Comparison of ENCODE assay signal across 9 mouse cellular contexts in the genomic region with DNA sequence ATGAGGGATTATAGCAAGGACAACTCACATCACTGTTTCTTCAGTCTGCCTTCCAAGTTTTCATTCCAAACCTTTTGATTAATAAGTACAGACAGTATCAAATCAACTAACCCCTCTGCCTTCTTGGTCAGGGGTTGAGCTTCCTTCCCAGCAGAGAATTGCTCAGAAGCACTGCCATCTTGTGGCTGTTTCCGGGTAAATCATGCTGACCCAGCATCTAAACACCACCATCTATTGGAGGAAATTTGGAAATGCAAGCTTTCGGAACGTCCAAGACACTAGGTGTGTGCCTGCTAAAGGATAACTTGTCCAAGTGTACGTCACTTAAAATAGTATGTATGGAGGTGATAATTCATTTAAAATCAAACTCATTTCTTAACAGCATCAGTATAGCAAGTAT.
DNase-seq lines count a peak whose midpoint lies in the region; ATAC-seq and TF ChIP-seq lines count a peak whose summit lies in the region.
"Had no signal": no experiment of that assay in that cellular context is flagged by ENCODE, and none has a peak within 500 bp of the region (broad histone marks: within the 10 kb centered on the region; RNA-seq: fewer than 3 reads in every experiment).

No protein-coding gene starts in this region.

- H3K9ac ChIP-seq in forebrain, embryonic 13.5 days: no peak overlapping the region
- H3K9ac ChIP-seq in intestine, embryonic 14.5 days (ENCODE audit: low read length): no peak overlapping the region
- no peak overlapping the region for H3K9ac ChIP-seq in midbrain, postnatal 0 days (replicated peaks; ENCODE audit: low read length, poor library complexity, severe bottlenecking)
- H3K9ac ChIP-seq: embryonic facial prominence, embryonic 13.5 days had no signal

- H3K27me3 ChIP-seq in spleen, adult 2 months (ENCODE audit: control insufficient read depth, insufficient read depth, low read length): no peaks in the 10 kb centered on the region
- no peaks in the 10 kb centered on the region for H3K27me3 ChIP-seq in forebrain, embryonic 13.5 days
- H3K27me3 ChIP-seq in intestine, embryonic 14.5 days (replicated peaks; ENCODE audit: control insufficient read depth, insufficient read depth, low read length): no peaks in the 10 kb centered on the region
- H3K27me3 ChIP-seq in midbrain, postnatal 0 days (ENCODE audit: insufficient read depth, low read length): no peaks in the 10 kb centered on the region
- H3K27me3 ChIP-seq: embryonic facial prominence, embryonic 13.5 days had no signal

- intact Hi-C loops in left cerebral cortex, postnatal 14 days (cut with DNase I): loop anchor here (2.0 to 10.0 kb wide), 3 partner anchors 592 to 770 kb away; no protein-coding TSS in a partner anchor

- H3K36me3 ChIP-seq in spleen, adult 2 months (ENCODE audit: control insufficient read depth, insufficient read depth, low read length): no peaks in the 10 kb centered on the region
- H3K36me3 ChIP-seq in forebrain, embryonic 13.5 days (ENCODE audit: poor library complexity, severe bottlenecking): no peaks in the 10 kb centered on the region
- H3K36me3 ChIP-seq in intestine, embryonic 14.5 days (ENCODE audit: control insufficient read depth, insufficient read depth, low read length): no peaks in the 10 kb centered on the region
- H3K36me3 ChIP-seq in midbrain, postnatal 0 days (ENCODE audit: insufficient read depth, low read length): no peaks in the 10 kb centered on the region
- H3K36me3 ChIP-seq: embryonic facial prominence, embryonic 13.5 days had no signal

- no peak overlapping the region for H3K27ac ChIP-seq in spleen, adult 2 months (ENCODE audit: insufficient read depth, low read length)
- H3K27ac ChIP-seq in forebrain, embryonic 13.5 days: no peak overlapping the region
- no peak overlapping the region for H3K27ac ChIP-seq in intestine, embryonic 14.5 days (ENCODE audit: low read depth)
- no peak overlapping the region for H3K27ac ChIP-seq in midbrain, postnatal 0 days (ENCODE audit: low read depth, low read length)
- H3K27ac ChIP-seq: embryonic facial prominence, embryonic 13.5 days had no signal

- TF ChIP-seq POLR2A in spleen, adult 2 months (IDR thresholded peaks at IDR 0.05; ENCODE audit: low read depth, low read length): no peak

- no peaks in the 10 kb centered on the region for H3K4me1 ChIP-seq in spleen, adult 2 months (ENCODE audit: control insufficient read depth, insufficient read depth, insufficient read length)
- H3K4me1 ChIP-seq in forebrain, embryonic 13.5 days: no peaks in the 10 kb centered on the region
- H3K4me1 ChIP-seq in intestine, embryonic 14.5 days (replicated peaks; ENCODE audit: control insufficient read depth, insufficient read depth, low read length): no peaks in the 10 kb centered on the region
- H3K4me1 ChIP-seq in midbrain, postnatal 0 days (ENCODE audit: insufficient read depth, low read length): no peaks in the 10 kb centered on the region

- no peak for DNase-seq in spleen, adult 2 months (ENCODE audit: low read depth in 1 of 2, low spot score in 2 of 2)
- no peak for DNase-seq in spleen, postnatal 4 days (ENCODE audit: low spot score in 2 of 2)
- DNase-seq in c-Kit-positive CD71-positive TER-119-negative erythroid progenitor cells, embryonic 14.5 days (ENCODE audit: low read depth): peak; percentile 17
- DNase-seq in intestine, embryonic 14.5 days (ENCODE audit: low spot score): peak; percentile 80
- DNase-seq in left cerebral cortex, postnatal 14 days (ENCODE audit: low spot score in 2 of 2): peak; percentile 56 to 78
- DNase-seq in midbrain, postnatal 0 days (ENCODE audit: low spot score): peak; percentile 85
- DNase-seq in testis, postnatal 10 days (ENCODE audit: low spot score): peak; percentile 71

- peak; percentile 19; the same call in 1 of the 2 replicates for TF ChIP-seq CTCF in spleen, adult 2 months (IDR thresholded peaks at IDR 0.05; ENCODE audit: extremely low read depth, insufficient read depth, insufficient read length, insufficient replicate concordance)
- TF ChIP-seq CTCF in midbrain, postnatal 0 days (IDR thresholded peaks at IDR 0.05): peak; percentile 100

- peak; percentile 84 for ATAC-seq in forebrain, embryonic 13.5 days
- peak; percentile 40 for ATAC-seq in intestine, embryonic 14.5 days (replicated peaks; ENCODE audit: low FRiP score, low TSS enrichment, low read depth)
- peak; percentile 47; the same call in 1 of the 2 replicates for ATAC-seq in midbrain, postnatal 0 days (ENCODE audit: low FRiP score)

- H3K9me3 ChIP-seq in forebrain, embryonic 13.5 days (replicated peaks): no peaks in the 10 kb centered on the region
- no peaks in the 10 kb centered on the region for H3K9me3 ChIP-seq in intestine, embryonic 14.5 days (ENCODE audit: control insufficient read depth, low read length)
- H3K9me3 ChIP-seq in midbrain, postnatal 0 days (ENCODE audit: low read length): no peaks in the 10 kb centered on the region
- H3K9me3 ChIP-seq: embryonic facial prominence, embryonic 13.5 days had no signal

- WGBS in spleen, adult 2 months: 27% methylated on average over 4 of the region's 4 CpGs
- 15% methylated on average over 4 of the region's 4 CpGs for WGBS in forebrain, embryonic 13.5 days
- 22% methylated on average over 4 of the region's 4 CpGs for WGBS in intestine, embryonic 14.5 days
- 13% methylated on average over 4 of the region's 4 CpGs for WGBS in midbrain, postnatal 0 days

- no peak overlapping the region for H3K4me2 ChIP-seq in forebrain, embryonic 13.5 days
- no peak overlapping the region for H3K4me2 ChIP-seq in intestine, embryonic 14.5 days (ENCODE audit: low read length)
- H3K4me2 ChIP-seq in midbrain, postnatal 0 days (ENCODE audit: low read depth, low read length, poor library complexity, severe bottlenecking): no peak overlapping the region
- H3K4me2 ChIP-seq: embryonic facial prominence, embryonic 13.5 days had no signal

- H3K4me3 ChIP-seq in spleen, adult 2 months (ENCODE audit: extremely low read depth, insufficient read depth, insufficient read length): no peak overlapping the region
- no peak overlapping the region for H3K4me3 ChIP-seq in forebrain, embryonic 13.5 days
- H3K4me3 ChIP-seq in intestine, embryonic 14.5 days (ENCODE audit: low read depth, low read length): no peak overlapping the region
- no peak overlapping the region for H3K4me3 ChIP-seq in midbrain, postnatal 0 days (ENCODE audit: low read depth, low read length)
- H3K4me3 ChIP-seq: embryonic facial prominence, embryonic 13.5 days had no signal

Comparison
In these comparisons a context has a peak if more than half of its experiments do, and no peak if none do; other contexts are left out.
1. DNase-seq: peak in c-Kit-positive CD71-positive TER-119-negative erythroid progenitor cells, embryonic 14.5 days (single experiment), intestine, embryonic 14.5 days (single experiment), left cerebral cortex, postnatal 14 days (2 of 2), midbrain, postnatal 0 days (single experiment) and testis, postnatal 10 days (single experiment); none in spleen, adult 2 months (0 of 2) and spleen, postnatal 4 days (0 of 2).
2. Peak in every context shown above with its lines, with median percentiles within 50 percentile points of each other: ATAC-seq.